ENCODE assay signal across 25 mouse cellular contexts in the genomic region with DNA sequence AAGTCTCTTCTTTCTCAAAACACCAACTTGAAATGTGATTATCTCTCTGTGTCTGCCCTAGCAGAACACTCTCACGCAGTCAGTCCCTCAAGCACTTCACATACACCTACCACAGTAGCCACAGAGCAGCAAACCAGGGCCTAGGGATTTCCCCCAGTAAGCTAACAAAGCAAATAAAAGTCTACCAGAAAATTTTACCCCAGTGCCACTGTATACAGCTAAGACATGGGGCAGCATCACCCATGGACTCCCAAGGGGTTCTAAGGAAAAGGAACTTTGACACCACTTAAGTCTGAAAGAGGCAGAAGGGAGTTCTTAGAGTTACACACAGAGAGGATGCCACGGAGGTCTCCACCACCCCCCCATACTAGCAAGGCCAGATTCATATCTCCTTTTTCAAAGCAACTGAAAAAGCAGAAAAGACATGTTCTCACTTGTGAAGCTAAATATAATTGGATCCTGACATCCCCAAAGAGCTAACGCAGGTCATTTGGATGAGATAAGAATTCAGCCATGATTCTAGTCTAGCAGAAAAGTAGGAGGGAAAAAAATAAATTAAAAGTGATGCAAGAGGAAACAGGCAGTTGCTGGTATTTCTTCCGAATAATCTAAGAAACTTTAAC.
"Had no signal": no experiment of that assay in that cellular context is flagged by ENCODE, and none has a peak within 500 bp of the region (broad histone marks: within the 10 kb centered on the region; RNA-seq: fewer than 3 reads in every experiment).

No protein-coding gene starts in this region.

- H3K9me3 ChIP-seq: embryonic facial prominence, embryonic 10.5 days; embryonic facial prominence, embryonic 12.5 days; embryonic facial prominence, embryonic 13.5 days; embryonic facial prominence, embryonic 15.5 days; forebrain, embryonic 10.5 days; forebrain, embryonic 12.5 days; forebrain, embryonic 13.5 days; forebrain, embryonic 15.5 days had no signal

- DNase-seq: cerebellum, adult 9-10 months; cerebellum, adult 9-11 months; cerebellum, postnatal 10 days; cerebellum, postnatal 14 days; cerebellum, postnatal 25 days; cerebellum, postnatal 36 days; embryo, embryonic 11 days; forebrain, postnatal 0 days; gastrocnemius, adult 2 months; gastrocnemius, postnatal 10 days; gastrocnemius, postnatal 14 days; gastrocnemius, postnatal 25 days; gastrocnemius, postnatal 36 days; heart, adult 11 months; heart, adult 18-20 months; heart, adult 2 months had no signal

- H3K4me3 ChIP-seq: embryonic facial prominence, embryonic 10.5 days; embryonic facial prominence, embryonic 12.5 days; embryonic facial prominence, embryonic 13.5 days; embryonic facial prominence, embryonic 15.5 days; erythroblast, embryonic 14.5 days; forebrain, embryonic 10.5 days; forebrain, embryonic 12.5 days; forebrain, embryonic 13.5 days; forebrain, embryonic 15.5 days; gastrocnemius, adult 2 months; heart, adult 2 months had no signal

- H3K4me1 ChIP-seq: embryonic facial prominence, embryonic 10.5 days; embryonic facial prominence, embryonic 12.5 days; embryonic facial prominence, embryonic 13.5 days; embryonic facial prominence, embryonic 15.5 days; forebrain, embryonic 10.5 days; forebrain, embryonic 12.5 days; forebrain, embryonic 13.5 days; forebrain, embryonic 15.5 days had no signal

- H3K27me3 ChIP-seq: embryonic facial prominence, embryonic 12.5 days; embryonic facial prominence, embryonic 13.5 days; embryonic facial prominence, embryonic 15.5 days; forebrain, embryonic 12.5 days; forebrain, embryonic 13.5 days; forebrain, embryonic 15.5 days had no signal

- H3K36me3 ChIP-seq: embryonic facial prominence, embryonic 10.5 days; embryonic facial prominence, embryonic 12.5 days; embryonic facial prominence, embryonic 13.5 days; embryonic facial prominence, embryonic 15.5 days; forebrain, embryonic 10.5 days; forebrain, embryonic 12.5 days; forebrain, embryonic 15.5 days had no signal

- H3K27ac ChIP-seq: embryonic facial prominence, embryonic 10.5 days; embryonic facial prominence, embryonic 12.5 days; embryonic facial prominence, embryonic 13.5 days; embryonic facial prominence, embryonic 15.5 days; forebrain, embryonic 10.5 days; forebrain, embryonic 12.5 days; forebrain, embryonic 13.5 days; forebrain, embryonic 15.5 days; gastrocnemius, adult 2 months; heart, adult 2 months had no signal

- H3K9ac ChIP-seq: embryonic facial prominence, embryonic 12.5 days; embryonic facial prominence, embryonic 13.5 days; embryonic facial prominence, embryonic 15.5 days; forebrain, embryonic 12.5 days; forebrain, embryonic 13.5 days; forebrain, embryonic 15.5 days; forebrain, postnatal 0 days had no signal

- H3K4me2 ChIP-seq: embryonic facial prominence, embryonic 12.5 days; embryonic facial prominence, embryonic 13.5 days; embryonic facial prominence, embryonic 15.5 days; forebrain, embryonic 12.5 days; forebrain, embryonic 13.5 days; forebrain, embryonic 15.5 days had no signal
